Mouse (Mus musculus) megakaryocyte, embryonic 14.5 days (primary cell): ENCODE results near the gene Abcd4. TPM values are rescaled to one million over a fixed set of nuclear protein-coding genes. Genes with fewer than 3 reads are reported as not detected.

ENCODE experiments used
- H3K27me3 ChIP-seq: replicated peaks from 2 replicates; pipeline ENCODE3; 2012; ENCODE audit warnings: inconsistent platforms
- H3K36me3 ChIP-seq: replicated peaks from 2 replicates; pipeline ENCODE3; 2012; ENCODE audit warnings: low read length, inconsistent platforms, mixed read lengths
- H3K4me1 ChIP-seq: 2 replicates; pipeline ENCODE4 v1.6.1; 2012; ENCODE audit warnings: inconsistent platforms
- H3K4me3 ChIP-seq: replicated peaks from 2 replicates; pipeline ENCODE3; 2012; ENCODE audit warnings: moderate library complexity, mild to moderate bottlenecking, inconsistent platforms
- H3K9me3 ChIP-seq: 2 replicates; pipeline ENCODE4 v1.6.1; 2012; ENCODE audit warnings: inconsistent platforms
- FLI1 ChIP-seq: IDR thresholded peaks from 2 replicates; pipeline ENCODE4 v1.6.1; 2012; ENCODE audit warnings: low read length, inconsistent platforms, mixed read lengths
- GATA1 ChIP-seq: IDR thresholded peaks from 3 replicates; pipeline ENCODE4 v1.6.1; 2012; ENCODE audit warnings: mixed read lengths, low read length, inconsistent platforms, borderline replicate concordance
- polyA plus RNA-seq: library from polyadenylated mRNA; stranded (reverse); fragments of >175 nt; gene quantifications from 2 replicates; pipeline ENCODE4 v1.2.3, GENCODE M21; 2012; ENCODE audit warnings: low replicate concordance; ENCODE audit not compliant: insufficient read depth

Gene Abcd4
- polyA plus RNA-seq, 1 experiment: 1.2 TPM

- Histone ChIP-seq H3K27me3 (peaks cover 64% of the 10 kb centered on the region), H3K4me1 (no peaks in the 10 kb centered on the region), H3K9me3 (peaks cover 13% of the 10 kb centered on the region), H3K36me3 (no peaks in the 10 kb centered on the region), H3K4me3 (no peak overlapping the region)
- TF ChIP-seq GATA1 (no peak), FLI1 (no peak)
Measured at GRCm38 (mm10) chr12:84577768-84578439, 39.3 kb downstream of the Abcd4 start.

DNA sequence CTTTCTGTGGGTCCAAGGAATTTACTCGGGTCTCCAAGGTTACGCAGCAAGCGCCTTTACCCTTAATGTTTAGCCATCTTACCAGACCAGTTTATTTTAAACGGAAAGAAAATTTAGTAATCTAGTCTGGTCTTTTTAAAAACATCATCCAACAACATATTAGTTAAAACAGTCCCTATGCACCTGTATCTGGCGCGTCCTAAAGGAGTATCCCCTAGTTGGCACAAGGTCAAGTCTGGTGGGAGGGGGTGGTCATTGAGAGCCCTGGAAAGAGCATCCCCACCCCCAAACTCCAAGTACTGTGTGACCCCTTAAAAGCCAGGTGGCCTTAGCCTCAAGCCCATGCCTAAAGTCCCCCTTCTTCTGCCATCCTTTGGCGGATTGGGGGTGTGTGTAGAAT is 44.1 kb downstream of the Abcd4 start:
- Histone ChIP-seq H3K4me3 (no peak overlapping the region), H3K9me3 (no peaks in the 10 kb centered on the region), H3K36me3 (no peaks in the 10 kb centered on the region), H3K27me3 (peaks cover 91% of the 10 kb centered on the region), H3K4me1 (peaks cover 34% of the 10 kb centered on the region)
- TF ChIP-seq GATA1 (no peak), FLI1 (no peak)

DNA sequence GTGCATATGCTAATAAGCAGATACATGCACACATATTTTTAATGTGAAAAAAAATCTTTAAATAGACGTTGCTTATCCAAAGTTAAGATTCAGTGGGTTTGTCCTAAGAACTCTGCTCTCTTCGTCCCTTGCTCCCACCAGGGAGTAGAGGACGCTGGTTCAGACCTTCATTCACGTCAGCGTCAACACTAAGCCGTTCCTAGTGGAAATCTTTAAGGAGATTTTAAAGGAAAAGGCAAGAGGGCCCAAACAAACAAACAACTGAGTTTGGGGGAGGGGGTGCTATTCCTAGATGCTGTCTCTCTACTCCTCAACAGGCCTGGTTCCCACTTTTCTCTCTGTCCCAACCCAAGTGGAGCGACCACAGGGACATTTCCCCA is 44.9 kb downstream of the Abcd4 start:
- H3K4me1 ChIP-seq: peaks cover 34% of the 10 kb centered on the region
- no peak for TF ChIP-seq GATA1
- no peak for TF ChIP-seq FLI1
- no peak overlapping the region for H3K4me3 ChIP-seq
- no peaks in the 10 kb centered on the region for H3K9me3 ChIP-seq
- no peaks in the 10 kb centered on the region for H3K36me3 ChIP-seq
- H3K27me3 ChIP-seq: peaks cover 92% of the 10 kb centered on the region

DNA sequence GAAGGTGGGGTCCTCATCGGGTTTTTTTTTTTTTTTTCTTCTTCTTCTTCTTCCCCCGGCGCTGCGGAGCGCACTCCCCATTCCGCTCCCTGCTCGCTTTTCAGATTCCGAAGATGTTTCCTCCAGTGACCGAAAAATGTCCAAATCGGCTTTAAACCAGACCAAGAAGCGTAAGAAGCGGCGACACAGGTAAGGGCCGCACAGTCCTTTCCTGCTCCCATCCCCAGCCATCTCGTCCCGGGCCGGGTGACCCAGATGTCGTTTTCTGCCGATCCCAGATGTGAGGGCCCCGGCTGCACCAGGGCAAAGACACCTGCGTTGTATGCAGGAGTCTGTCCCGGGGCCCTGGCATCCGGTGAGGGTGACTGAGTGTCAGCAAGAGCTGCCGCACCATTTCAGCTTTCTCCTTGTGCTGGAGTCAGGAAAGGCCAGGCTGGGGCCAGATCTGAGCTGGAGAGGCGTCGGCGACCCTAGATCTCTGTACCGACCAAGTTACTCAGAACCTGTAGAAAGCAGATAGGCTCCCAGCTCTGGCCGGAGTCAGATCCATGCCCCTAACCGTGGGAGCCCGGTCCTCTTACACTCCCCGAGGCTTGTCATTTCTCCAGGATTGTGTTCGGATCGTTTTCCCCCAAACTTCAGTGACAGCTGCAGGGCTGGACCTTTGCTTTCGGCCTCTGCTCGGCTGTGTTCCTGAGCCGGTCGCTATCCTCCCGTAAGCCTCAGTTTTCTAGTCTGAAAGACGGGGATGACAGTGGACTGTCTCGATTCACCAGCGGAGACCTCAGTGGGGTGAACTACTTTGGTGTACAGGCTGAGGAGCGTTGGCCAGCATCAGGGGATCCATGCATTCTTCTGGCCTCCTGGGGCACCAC is 45.5 kb downstream of the Abcd4 start:
- no peak for TF ChIP-seq FLI1
- TF ChIP-seq GATA1: no peak
- Histone ChIP-seq H3K36me3 (no peaks in the 10 kb centered on the region), H3K27me3 (peaks cover 90% of the 10 kb centered on the region), H3K4me3 (no peak overlapping the region), H3K9me3 (no peaks in the 10 kb centered on the region), H3K4me1 (peaks cover 34% of the 10 kb centered on the region)

DNA sequence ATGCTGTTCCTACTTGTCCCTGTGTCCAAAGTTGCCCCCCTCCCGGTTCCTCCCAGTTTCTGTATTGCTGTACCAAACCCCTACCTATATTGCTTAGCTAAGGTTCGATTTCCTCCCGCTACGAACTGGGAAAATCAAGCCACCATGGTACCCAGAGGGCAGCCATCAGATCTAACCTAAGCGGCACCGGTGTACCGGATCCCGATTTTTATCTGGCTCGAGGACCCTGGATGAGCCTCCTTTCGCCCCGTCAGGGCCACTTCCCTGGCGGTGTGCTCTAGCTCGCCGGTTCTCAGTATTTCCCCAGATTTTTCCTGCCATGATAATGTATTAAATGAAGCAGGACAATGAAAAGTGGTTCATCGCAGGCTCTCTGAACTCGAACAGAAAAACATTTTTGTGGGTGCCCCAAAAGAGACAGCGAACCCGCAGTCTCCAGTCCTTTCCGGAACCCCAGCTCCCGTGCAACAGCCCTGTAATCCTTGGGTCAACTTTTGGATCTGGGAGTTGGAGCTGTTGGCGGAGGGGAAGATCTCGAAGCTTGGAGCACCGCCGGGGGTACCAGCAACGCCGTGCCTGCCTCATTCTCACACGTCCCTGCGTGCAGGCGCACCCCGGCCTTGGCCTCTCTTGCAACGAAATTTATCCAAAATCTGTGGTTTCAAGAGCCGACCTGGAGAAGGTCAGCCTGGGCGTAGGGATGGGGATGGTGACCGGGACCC is 46.4 kb downstream of the Abcd4 start:
- Histone ChIP-seq H3K4me1 (peaks cover 34% of the 10 kb centered on the region), H3K27me3 (peaks cover 88% of the 10 kb centered on the region), H3K4me3 (no peak overlapping the region), H3K9me3 (no peaks in the 10 kb centered on the region), H3K36me3 (no peaks in the 10 kb centered on the region)
- TF ChIP-seq FLI1 (no peak), GATA1 (no peak)

- no peaks in the 10 kb centered on the region for H3K9me3 ChIP-seq
- peaks cover 34% of the 10 kb centered on the region for H3K4me1 ChIP-seq
- H3K36me3 ChIP-seq: no peaks in the 10 kb centered on the region
- TF ChIP-seq GATA1: no peak
- peaks cover 85% of the 10 kb centered on the region for H3K27me3 ChIP-seq
- no peak overlapping the region for H3K4me3 ChIP-seq
Measured at GRCm38 (mm10) chr12:84569976-84570693, 47.1 kb downstream of the Abcd4 start.

- TF ChIP-seq FLI1 (no peak), GATA1 (no peak)
Measured at GRCm38 (mm10) chr12:84569336-84569970, 47.8 kb downstream of the Abcd4 start, which contains the start of gene Vsx2. TSS of gene Vsx2 (plus strand) at chr12:84569762.

DNA sequence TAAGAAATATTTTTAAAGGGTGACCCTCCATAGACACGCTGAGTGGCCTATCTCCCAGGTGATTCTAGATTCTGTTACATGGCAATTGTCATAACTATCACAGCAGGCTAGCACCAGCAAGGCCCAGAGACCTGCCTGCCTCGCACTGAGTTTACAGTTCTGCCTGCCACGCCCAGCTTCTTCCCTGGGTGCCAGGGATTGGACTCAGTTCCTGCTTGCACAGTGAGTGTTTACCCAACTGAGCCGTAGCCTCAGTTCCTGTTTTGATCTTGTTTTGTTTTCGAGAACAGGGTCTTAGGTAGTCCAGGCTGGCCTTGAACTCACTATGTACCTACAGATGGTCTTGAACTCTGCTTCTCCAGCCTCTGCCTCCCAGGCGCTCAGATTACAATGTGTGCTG is 49.6 kb downstream of the Abcd4 start:
- H3K36me3 ChIP-seq: no peaks in the 10 kb centered on the region
- TF ChIP-seq GATA1: no peak
- TF ChIP-seq FLI1: no peak
- peaks cover 33% of the 10 kb centered on the region for H3K4me1 ChIP-seq
- no peak overlapping the region for H3K4me3 ChIP-seq
- peaks cover 86% of the 10 kb centered on the region for H3K27me3 ChIP-seq
- no peaks in the 10 kb centered on the region for H3K9me3 ChIP-seq

More at GRCm38 (mm10) chr12:84569336-84569970, 47.8 kb downstream of the Abcd4 start, which contains the start of gene Vsx2:
- peaks cover 34% of the 10 kb centered on the region for H3K4me1 ChIP-seq
- H3K9me3 ChIP-seq: no peaks in the 10 kb centered on the region
- peaks cover 85% of the 10 kb centered on the region for H3K27me3 ChIP-seq
- no peak within 1 kb of the TSS for H3K4me3 ChIP-seq
- no peaks in the 10 kb centered on the region for H3K36me3 ChIP-seq

DNA sequence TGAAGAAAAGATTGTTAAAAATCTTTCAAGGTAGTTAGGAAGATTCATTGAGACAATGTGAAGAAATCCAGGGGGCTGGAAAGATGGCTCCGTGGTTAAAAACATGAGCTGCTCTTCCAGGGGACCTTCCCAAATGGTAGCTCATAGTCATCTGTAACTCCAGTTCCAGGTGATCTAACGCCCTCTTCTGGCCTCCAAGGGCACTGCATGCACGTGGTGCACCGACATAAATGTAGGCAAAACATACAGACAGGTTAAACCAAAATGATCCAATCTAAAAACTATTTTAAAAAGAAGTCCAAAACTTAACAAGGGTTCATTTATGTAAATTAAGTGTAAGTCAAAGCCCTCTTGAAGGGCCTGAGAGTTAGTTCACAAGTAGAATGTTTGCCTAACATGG is 54.7 kb downstream of the Abcd4 start:
- no peak overlapping the region for H3K4me3 ChIP-seq
- H3K9me3 ChIP-seq: peaks cover 5% of the 10 kb centered on the region
- TF ChIP-seq GATA1: no peak
- TF ChIP-seq FLI1: no peak
- no peaks in the 10 kb centered on the region for H3K36me3 ChIP-seq
- no peaks in the 10 kb centered on the region for H3K4me1 ChIP-seq
- H3K27me3 ChIP-seq: peaks cover 57% of the 10 kb centered on the region
